Mouse (Mus musculus) cerebellum, adult 2 months (tissue): ENCODE measurements around the gene Klrb1c.

Source experiments
- CTCF ChIP-seq: fragments of 200-500 bp; IDR thresholded peaks from 2 replicates; pipeline ENCODE4 v1.5.1; 2011; ENCODE audit warnings: low read depth, mild to moderate bottlenecking, control low read depth, low read length, moderate library complexity, borderline replicate concordance; ENCODE audit not compliant: insufficient read depth
- POLR2A ChIP-seq: fragments of 200-500 bp; IDR thresholded peaks from 2 replicates; pipeline ENCODE4 v1.6.1; 2011; ENCODE audit warnings: low read length, control low read depth, borderline replicate concordance; ENCODE audit not compliant: insufficient read depth

- no peak for TF ChIP-seq CTCF
- TF ChIP-seq POLR2A = no peak
Measured at GRCm38 (mm10) chr6:128759221-128759950, 29.6 kb downstream of the Klrb1c start.
